Mouse (Mus musculus) G1E (cell line): ENCODE measurements around the gene Fezf2.

Source experiments
- CTCF ChIP-seq: IDR thresholded peaks from 2 replicates; pipeline ENCODE4 v1.5.1; 2012; ENCODE audit warnings: low read depth, low read length, inconsistent platforms, mixed read lengths
- GATA1 ChIP-seq: IDR thresholded peaks from 2 replicates; pipeline ENCODE4 v1.6.1; 2012; ENCODE audit warnings: borderline replicate concordance, low read length, inconsistent platforms, mixed read lengths
- GATA2 ChIP-seq: IDR thresholded peaks from 2 replicates; pipeline ENCODE4 v1.6.1; 2012; ENCODE audit warnings: low read depth, low read length, inconsistent platforms, borderline replicate concordance
- POLR2AphosphoS5 ChIP-seq: IDR thresholded peaks from 2 replicates; pipeline ENCODE4 v1.6.1; 2012; ENCODE audit warnings: low read depth, low read length, inconsistent platforms; ENCODE audit not compliant: insufficient replicate concordance
- TAL1 ChIP-seq: conservative IDR thresholded peaks from 2 replicates; pipeline ENCODE4 v1.6.1; 2012; ENCODE audit warnings: low read depth, low read length, inconsistent platforms, mixed read lengths

DNA sequence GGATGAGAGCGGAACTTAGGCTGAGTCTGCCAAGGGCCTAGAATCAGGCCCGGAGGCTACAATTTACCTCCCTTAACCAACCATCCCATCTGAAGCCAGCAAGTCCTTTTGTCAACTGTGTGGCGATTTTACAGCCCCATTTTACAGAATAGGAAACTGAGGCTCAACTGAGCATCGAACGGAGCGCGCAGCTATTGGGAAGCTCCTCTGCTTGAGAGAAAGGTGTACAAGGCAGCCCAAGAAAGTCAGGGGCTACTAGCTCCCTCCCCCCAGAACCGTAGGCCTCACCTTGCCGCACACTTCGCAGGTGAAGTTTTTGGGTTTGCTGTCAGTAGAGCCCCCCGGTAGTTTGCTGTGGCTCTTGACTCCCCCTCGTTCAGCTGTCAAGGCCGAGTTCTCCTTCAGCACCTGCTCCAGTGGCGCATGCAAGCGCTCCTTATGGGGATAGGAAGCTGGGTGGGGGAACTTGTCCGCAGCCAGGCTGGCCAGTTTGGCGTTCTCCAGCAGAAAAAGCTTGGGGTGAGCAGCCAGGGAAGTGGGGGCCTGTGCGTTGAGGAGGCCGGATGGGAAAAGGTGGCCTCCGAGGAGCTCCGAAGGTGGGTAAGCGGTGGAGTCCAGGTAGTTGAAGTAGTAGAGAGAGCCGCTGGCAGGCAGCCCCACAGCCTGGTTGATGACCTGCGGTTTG is 3.8 kb downstream of the Fezf2 start:
- TF ChIP-seq CTCF = no peak
- no peak for TF ChIP-seq GATA1
- TF ChIP-seq GATA2 = no peak
- TF ChIP-seq TAL1 = no peak
- no peak for TF ChIP-seq POLR2AphosphoS5
